Mouse (Mus musculus) liver, embryonic 11.5 days (tissue): ENCODE measurements around the gene Gpr155. TPM values are rescaled to one million over a fixed set of nuclear protein-coding genes. Genes with fewer than 3 reads are reported as not detected.

Experiments
- ATAC-seq: fragments of 200-750 bp; cut with Nextera tagmentation; replicated peaks from 2 replicates; pipeline ENCODE4 v1.8.0; 2017; ENCODE audit warnings: moderate number of reproducible peaks, mild to moderate bottlenecking, moderate TSS enrichment, moderate library complexity; ENCODE audit not compliant: low FRiP score
- DNase-seq: peaks from one replicate; pipeline ENCODE4 v3.0.0-alpha.2; 2017; ENCODE audit warnings: low spot score
- H3K27ac ChIP-seq: fragments of 300-500 bp; sonication (generic); 2 replicates; pipeline ENCODE4 v1.5.1; 2014; ENCODE audit warnings: mild to moderate bottlenecking, low read depth, low read length, control low read depth
- H3K27me3 ChIP-seq: fragments of 300-500 bp; sonication (generic); replicated peaks from 2 replicates; pipeline ENCODE4 v1.6.1; 2014; ENCODE audit warnings: low read length, mixed read lengths; ENCODE audit not compliant: control insufficient read depth, insufficient read depth
- H3K36me3 ChIP-seq: fragments of 300-500 bp; sonication (generic); 2 replicates; pipeline ENCODE4 v1.6.1; 2014; ENCODE audit warnings: mild to moderate bottlenecking, low read length, moderate library complexity, mixed read lengths; ENCODE audit not compliant: control insufficient read depth, insufficient read depth
- H3K4me1 ChIP-seq: fragments of 300-500 bp; sonication (generic); replicated peaks from 2 replicates; pipeline ENCODE4 v1.6.1; 2014; ENCODE audit warnings: low read length, mixed read lengths; ENCODE audit not compliant: control insufficient read depth, insufficient read depth
- H3K4me2 ChIP-seq: fragments of 300-500 bp; sonication (generic); 2 replicates; pipeline ENCODE4 v1.6.1; 2014; ENCODE audit warnings: mild to moderate bottlenecking, control low read depth, moderate library complexity
- H3K4me3 ChIP-seq: fragments of 300-500 bp; sonication (generic); 2 replicates; pipeline ENCODE4 v1.5.1; 2014; ENCODE audit warnings: low read depth, low read length, control low read depth
- H3K9ac ChIP-seq: fragments of 300-500 bp; sonication (generic); 2 replicates; pipeline ENCODE4 v1.6.1; 2014; ENCODE audit warnings: low read depth, low read length, control low read depth
- H3K9me3 ChIP-seq: fragments of 300-500 bp; sonication (generic); 2 replicates; pipeline ENCODE4 v1.6.1; 2016; ENCODE audit warnings: low read length, inconsistent platforms, mixed read lengths; ENCODE audit not compliant: control insufficient read depth
- WGBS: fragments of 180-500 bp; shearing (Covaris S2); extraction: QIAGEN DNeasy Blood & Tissue Kit; methylation state at CpG from one replicate; pipeline ENCODE4 v1.1.7; 2014; 5-methylcytosine and 5-hydroxymethylcytosine counted together
- polyA plus RNA-seq: library from polyadenylated mRNA; unstranded; fragments of >200 nt; fragmentation: Nextera tagmentation; extraction: Ambion mirVana; gene quantifications from 2 replicates; pipeline ENCODE4 v1.2.1, GENCODE M21; 2014

The Gpr155 gene
- polyA plus RNA-seq, 1 experiment from 2014 or later, result 6.3 TPM

GRCm38 (mm10) chr2:73396828-73397325 lies 10.5 kb upstream of the Gpr155 start:
- Histone ChIP-seq H3K27me3 (peaks cover 2% of the 10 kb centered on the region; the same call in 1 of the 2 replicates), H3K4me2 (no peak overlapping the region), H3K4me3 (no peak overlapping the region), H3K9ac (no peak overlapping the region), H3K36me3 (no peaks in the 10 kb centered on the region), H3K27ac (no peak overlapping the region), H3K9me3 (no peaks in the 10 kb centered on the region), H3K4me1 (no peaks in the 10 kb centered on the region)
- no peak for DNase-seq
- no peak for ATAC-seq
- 79% methylated on average over 3 of the region's 3 CpGs for WGBS

GRCm38 (mm10) chr2:73395516-73395915 lies 9.1 kb upstream of the Gpr155 start:
- Histone ChIP-seq H3K9ac (no peak overlapping the region), H3K4me3 (no peak overlapping the region), H3K4me1 (no peaks in the 10 kb centered on the region), H3K27me3 (peaks cover 2% of the 10 kb centered on the region; the same call in 1 of the 2 replicates), H3K36me3 (no peaks in the 10 kb centered on the region), H3K9me3 (no peaks in the 10 kb centered on the region), H3K27ac (no peak overlapping the region), H3K4me2 (no peak overlapping the region)
- no peak for ATAC-seq
- WGBS, result 71% methylated on average over 8 of the region's 8 CpGs
- DNase-seq, result no peak

- H3K27me3 ChIP-seq, result peaks cover 2% of the 10 kb centered on the region; the same call in 1 of the 2 replicates
- ATAC-seq (no peak), DNase-seq (no peak)
Measured at GRCm38 (mm10) chr2:73394476-73394875, 8.1 kb upstream of the Gpr155 start.

GRCm38 (mm10) chr2:73392772-73393171 lies 6.4 kb upstream of the Gpr155 start:
- no peak overlapping the region for H3K4me2 ChIP-seq
- no peak overlapping the region for H3K27ac ChIP-seq
- H3K9ac ChIP-seq, result no peak overlapping the region
- DNase-seq (no peak), ATAC-seq (no peak)
- H3K27me3 ChIP-seq, result 0 out of 2 replicates have a peak, but pooled peaks cover 2% of the 10 kb centered on the region
- H3K4me1 ChIP-seq, result no peaks in the 10 kb centered on the region
- H3K4me3 ChIP-seq, result no peak overlapping the region
- no peaks in the 10 kb centered on the region for H3K36me3 ChIP-seq
- H3K9me3 ChIP-seq, result no peaks in the 10 kb centered on the region
- 68% methylated on average over 2 of the region's 2 CpGs for WGBS

More at GRCm38 (mm10) chr2:73394476-73394875, 8.1 kb upstream of the Gpr155 start:
- Histone ChIP-seq H3K9me3 (no peaks in the 10 kb centered on the region), H3K4me1 (no peaks in the 10 kb centered on the region), H3K4me2 (no peak overlapping the region), H3K36me3 (no peaks in the 10 kb centered on the region), H3K4me3 (no peak overlapping the region), H3K27ac (no peak overlapping the region), H3K9ac (no peak overlapping the region)
- WGBS, result 83% methylated on average over 3 of the region's 3 CpGs

- Histone ChIP-seq H3K4me2 (no peak overlapping the region), H3K9me3 (no peaks in the 10 kb centered on the region), H3K27ac (no peak overlapping the region), H3K36me3 (no peaks in the 10 kb centered on the region), H3K4me1 (no peaks in the 10 kb centered on the region), H3K4me3 (no peak overlapping the region), H3K27me3 (no peaks in the 10 kb centered on the region), H3K9ac (no peak overlapping the region)
- 87% methylated on average over 3 of the region's 3 CpGs for WGBS
- DNase-seq (no peak), ATAC-seq (no peak)
Measured at GRCm38 (mm10) chr2:73389951-73390350, 3.6 kb upstream of the Gpr155 start.

GRCm38 (mm10) chr2:73387806-73388205 lies 1.4 kb upstream of the Gpr155 start:
- H3K4me3 ChIP-seq, result no peak overlapping the region
- H3K4me1 ChIP-seq, result no peaks in the 10 kb centered on the region
- ATAC-seq (no peak), DNase-seq (no peak)
- no peaks in the 10 kb centered on the region for H3K9me3 ChIP-seq
- H3K27me3 ChIP-seq, result no peaks in the 10 kb centered on the region
- no peak overlapping the region for H3K27ac ChIP-seq
- 94% methylated on average over 1 of the region's 1 CpGs for WGBS
- H3K36me3 ChIP-seq, result no peaks in the 10 kb centered on the region
- H3K4me2 ChIP-seq, result no peak overlapping the region
- no peak overlapping the region for H3K9ac ChIP-seq

GRCm38 (mm10) chr2:73385641-73386355 lies 574 bp downstream of the Gpr155 start:
- 2% methylated on average over 29 of the region's 29 CpGs for WGBS
- peak overlapping the region; percentile 81 for H3K9ac ChIP-seq
- DNase-seq (peak; percentile 61), ATAC-seq (peak; percentile 1)
- peak overlapping the region; percentile 70 for H3K4me3 ChIP-seq
- peak overlapping the region; percentile 36; the same call in 1 of the 2 replicates for H3K27ac ChIP-seq
- H3K9me3 ChIP-seq, result no peaks in the 10 kb centered on the region
- no peaks in the 10 kb centered on the region for H3K36me3 ChIP-seq
- peak overlapping the region; percentile 100 for H3K4me2 ChIP-seq
- H3K27me3 ChIP-seq, result no peaks in the 10 kb centered on the region
- H3K4me1 ChIP-seq, result no peaks in the 10 kb centered on the region

- Histone ChIP-seq H3K27ac (no peak overlapping the region), H3K4me2 (peak overlapping the region; percentile 100), H3K36me3 (no peaks in the 10 kb centered on the region), H3K4me3 (peak overlapping the region; percentile 70; the same call in 1 of the 2 replicates), H3K9ac (no peak overlapping the region; the same call in 1 of the 2 replicates), H3K27me3 (no peaks in the 10 kb centered on the region), H3K9me3 (no peaks in the 10 kb centered on the region), H3K4me1 (no peaks in the 10 kb centered on the region)
- WGBS, result 77% methylated on average over 4 of the region's 4 CpGs
- DNase-seq (no peak), ATAC-seq (no peak)
Measured at GRCm38 (mm10) chr2:73385172-73385571, 1.2 kb downstream of the Gpr155 start.
